Mouse (Mus musculus): Measurements from ENCODE around the gene Csde1.

The Csde1 gene

GRCm38 (mm10) chr3:103056016-103056595, 35.9 kb downstream of the Csde1 start:
- in situ Hi-C loops (cut with MboI; ENCODE audit: low pct_unique_long_range_greater_than_20kb in 1 of 2, low sequenced_read_pairs in 2 of 2, unreplicated experiment in 1 of 2), result loop anchor here in 1 of 2 experiments (10.0 kb wide), 1 partner anchor 109 kb away; no protein-coding TSS in a partner anchor

DNA sequence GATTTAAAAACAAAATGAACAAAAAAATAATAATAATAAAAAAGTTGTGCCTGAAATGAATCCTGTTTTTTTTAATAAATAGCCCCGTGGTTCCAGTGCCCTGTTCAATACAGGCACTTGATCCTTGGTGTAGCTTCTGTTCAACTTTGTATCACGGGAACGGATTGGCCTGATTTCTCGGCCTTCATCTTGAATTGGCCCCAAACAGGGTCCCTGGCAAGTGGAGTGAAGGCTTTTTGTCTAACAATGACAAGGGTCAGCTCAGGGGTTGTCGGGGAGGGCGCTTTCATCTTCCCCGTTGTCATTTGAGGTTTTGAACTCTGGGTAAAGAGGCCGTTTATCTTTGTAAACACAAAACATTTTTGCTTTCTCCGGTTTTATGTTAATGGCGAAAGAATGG, 37.5 kb downstream of the Csde1 start:
- in situ Hi-C loops (cut with MboI; ENCODE audit: low pct_unique_long_range_greater_than_20kb in 1 of 2, low sequenced_read_pairs in 2 of 2, unreplicated experiment in 1 of 2), result loop anchor here in 1 of 2 experiments (10.0 kb wide), 1 partner anchor 107 kb away; no protein-coding TSS in a partner anchor

DNA sequence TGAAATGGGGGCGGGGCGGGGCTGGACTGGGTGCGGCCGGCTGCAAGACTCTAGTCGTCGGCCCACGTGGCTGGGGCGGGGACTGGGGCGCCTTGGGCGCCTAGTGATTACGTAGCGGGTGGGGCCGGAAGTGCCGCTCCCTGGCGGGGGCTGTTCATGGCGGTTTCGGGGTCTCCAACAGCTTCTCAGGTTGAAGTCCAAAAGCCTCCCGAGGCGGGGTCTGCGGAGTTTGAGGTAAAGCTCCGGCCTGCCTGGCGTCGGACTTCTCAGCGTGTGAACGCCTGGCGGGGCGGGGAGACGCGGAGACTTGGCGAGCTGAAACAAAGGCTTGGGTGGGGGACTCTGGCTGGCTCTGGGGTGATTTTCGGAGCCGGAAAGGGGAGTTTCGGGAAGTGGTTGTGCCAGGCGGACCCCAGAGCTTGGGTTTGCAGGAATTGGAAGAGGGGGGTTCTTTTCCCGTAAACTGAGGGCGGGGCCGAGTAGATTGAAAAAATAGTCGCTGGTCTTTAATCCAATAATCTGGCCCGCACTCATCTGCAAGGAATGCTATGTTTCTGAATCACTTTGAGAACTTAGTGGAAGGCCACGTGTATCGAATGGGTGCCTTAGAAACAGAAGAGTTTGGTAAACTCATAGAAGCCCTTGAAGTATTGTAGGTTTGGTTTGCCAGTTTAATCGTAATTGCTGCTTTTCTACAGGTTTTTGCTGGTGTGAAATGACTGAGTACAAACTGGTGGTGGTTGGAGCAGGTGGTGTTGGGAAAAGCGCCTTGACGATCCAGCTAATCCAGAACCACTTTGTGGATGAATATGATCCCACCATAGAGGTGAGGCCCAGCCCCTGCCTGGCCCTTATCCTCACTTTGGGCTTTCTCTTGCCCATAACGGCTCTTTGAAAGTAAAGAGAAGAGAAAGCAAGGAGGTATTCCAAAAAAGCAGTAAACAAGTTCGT, 38.3 kb downstream of the Csde1 start, which contains the start of gene Nras:
Gene Nras, plus strand, starts transcription at position 79 of the 951 bp plus-strand sequence.
- in situ Hi-C loops (cut with MboI; ENCODE audit: low pct_unique_long_range_greater_than_20kb in 1 of 2, low sequenced_read_pairs in 2 of 2, unreplicated experiment in 1 of 2), result loop anchor here in 1 of 2 experiments (10.0 kb wide), 1 partner anchor 106 kb away; no protein-coding TSS in a partner anchor

DNA sequence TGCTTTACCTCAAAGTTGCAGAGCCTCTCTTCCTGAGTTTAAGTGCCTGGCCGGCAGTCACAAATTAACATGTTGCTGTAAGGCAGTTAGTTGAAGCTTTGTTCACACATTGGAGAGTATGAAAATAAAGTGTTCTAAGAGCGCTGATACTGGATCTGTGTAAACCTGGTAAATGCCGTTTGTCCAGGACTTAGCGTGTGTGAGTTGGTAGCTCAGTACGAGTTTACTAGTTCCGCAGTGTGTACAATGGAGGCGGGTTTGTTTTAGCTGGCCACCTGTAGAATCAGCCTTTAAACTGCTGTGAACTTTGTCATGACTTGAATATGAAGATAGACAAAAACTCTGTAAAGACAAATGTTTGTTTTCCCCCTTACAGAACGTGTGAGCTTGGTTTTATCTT, 46.7 kb downstream of the Csde1 start:
- in situ Hi-C loops (cut with MboI; ENCODE audit: low pct_unique_long_range_greater_than_20kb in 1 of 2, low sequenced_read_pairs in 2 of 2, unreplicated experiment in 1 of 2), result no loop called here

- in situ Hi-C loops (cut with MboI; ENCODE audit: low pct_unique_long_range_greater_than_20kb in 1 of 2, low sequenced_read_pairs in 2 of 2, unreplicated experiment in 1 of 2), result no loop called here
Measured at GRCm38 (mm10) chr3:103068971-103069370, 48.7 kb downstream of the Csde1 start.

- in situ Hi-C loops (cut with MboI; ENCODE audit: low pct_unique_long_range_greater_than_20kb in 1 of 2, low sequenced_read_pairs in 2 of 2, unreplicated experiment in 1 of 2), result no loop called here
Measured at GRCm38 (mm10) chr3:103073771-103074170, 53.5 kb downstream of the Csde1 start, which contains the start of gene Ampd1. Ampd1 (plus strand) TSS chr3:103074014.

- in situ Hi-C loops (cut with MboI; ENCODE audit: low pct_unique_long_range_greater_than_20kb in 1 of 2, low sequenced_read_pairs in 2 of 2, unreplicated experiment in 1 of 2), result no loop called here
Measured at GRCm38 (mm10) chr3:103075871-103076270, 55.6 kb downstream of the Csde1 start.

DNA sequence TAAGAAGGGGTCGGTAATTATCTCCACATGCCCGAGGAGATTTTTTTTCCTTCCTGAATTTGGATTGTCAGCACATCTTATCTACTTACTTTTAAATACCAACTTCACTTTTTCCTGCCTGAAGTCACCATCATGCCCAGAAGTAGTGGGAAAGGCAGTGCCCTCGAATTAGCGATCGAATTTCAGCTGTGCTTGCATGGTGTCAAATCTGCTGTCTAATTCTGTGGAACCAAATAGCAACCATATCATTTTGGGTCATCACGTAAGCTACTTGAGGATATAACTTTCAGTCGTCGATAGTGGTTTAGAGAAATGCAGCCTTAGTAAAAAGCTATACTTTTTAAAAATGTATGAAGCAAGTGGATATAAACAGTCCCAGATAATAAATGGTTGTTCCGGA, 56.2 kb downstream of the Csde1 start:
- in situ Hi-C loops (cut with MboI; ENCODE audit: low pct_unique_long_range_greater_than_20kb in 1 of 2, low sequenced_read_pairs in 2 of 2, unreplicated experiment in 1 of 2), result no loop called here

- in situ Hi-C loops (cut with MboI; ENCODE audit: low pct_unique_long_range_greater_than_20kb in 1 of 2, low sequenced_read_pairs in 2 of 2, unreplicated experiment in 1 of 2), result no loop called here
Measured at GRCm38 (mm10) chr3:103079301-103079700, 59.1 kb downstream of the Csde1 start.

DNA sequence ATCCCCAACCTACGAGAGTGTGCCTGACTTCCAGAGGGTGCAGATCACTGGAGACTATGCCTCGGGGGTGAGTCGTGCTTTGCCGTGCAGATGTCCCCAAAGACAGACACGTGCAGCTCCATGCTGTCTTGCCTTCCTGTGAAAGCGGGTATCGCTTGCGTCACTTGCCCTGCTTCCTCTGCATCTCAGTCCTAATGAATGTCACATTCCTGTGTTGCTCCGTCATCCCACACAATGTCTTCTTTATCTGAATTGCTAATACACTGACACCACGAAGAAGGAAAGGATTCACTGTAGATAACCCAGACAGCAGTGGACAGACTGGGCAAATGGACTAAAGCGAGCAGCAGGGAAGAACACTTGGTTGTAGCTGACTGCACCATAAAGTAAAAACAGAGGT, 60.8 kb downstream of the Csde1 start:
- in situ Hi-C loops (cut with MboI; ENCODE audit: low pct_unique_long_range_greater_than_20kb in 1 of 2, low sequenced_read_pairs in 2 of 2, unreplicated experiment in 1 of 2), result no loop called here

DNA sequence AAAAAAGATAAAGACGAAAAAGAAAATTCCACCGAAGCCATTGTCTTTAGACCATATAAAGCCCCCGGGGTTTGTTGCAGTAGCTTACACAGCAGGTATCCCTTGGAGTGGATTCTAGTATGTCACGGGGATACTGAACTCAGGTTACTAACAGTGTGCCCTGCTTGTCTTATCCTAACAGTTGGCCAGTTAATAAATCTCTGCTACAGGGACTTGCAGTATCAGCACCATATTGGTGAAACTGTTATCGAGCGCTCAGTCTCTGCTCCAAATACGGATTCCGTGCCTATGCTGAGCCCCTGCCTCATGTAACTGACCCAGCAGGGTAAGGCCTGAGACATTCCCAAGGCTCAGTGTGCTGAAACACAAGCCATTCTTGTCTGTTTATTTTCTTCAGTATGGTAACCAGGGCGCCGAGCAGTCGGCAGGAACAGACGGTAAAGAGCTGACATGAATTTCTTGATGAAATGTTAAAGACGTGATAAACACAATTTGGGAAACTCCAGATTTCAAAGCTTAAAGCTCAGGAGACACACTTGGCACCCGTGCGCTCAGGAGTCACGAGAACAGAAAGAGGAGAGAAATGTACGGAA, 61.7 kb downstream of the Csde1 start:
- in situ Hi-C loops (cut with MboI; ENCODE audit: low pct_unique_long_range_greater_than_20kb in 1 of 2, low sequenced_read_pairs in 2 of 2, unreplicated experiment in 1 of 2), result no loop called here

DNA sequence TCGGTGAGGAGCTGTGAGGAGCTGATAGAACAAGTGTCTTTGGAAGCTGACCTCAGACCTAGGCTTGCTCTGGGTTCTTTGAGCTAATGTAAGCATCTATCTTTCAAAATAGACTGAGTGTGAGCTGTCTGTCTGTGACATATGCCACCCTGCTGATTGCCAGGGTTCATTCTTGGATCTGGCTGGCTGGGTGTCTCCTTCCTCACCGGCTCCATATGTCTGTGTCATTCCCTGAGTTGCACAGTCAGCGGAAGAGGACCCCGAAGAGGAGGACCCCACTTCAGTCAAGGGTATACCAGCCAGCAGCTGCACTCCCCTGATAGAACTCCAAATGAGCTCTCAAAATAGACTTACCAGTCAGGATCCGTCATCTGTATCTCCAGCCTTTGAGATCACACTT, 62.5 kb downstream of the Csde1 start:
- in situ Hi-C loops (cut with MboI; ENCODE audit: low pct_unique_long_range_greater_than_20kb in 1 of 2, low sequenced_read_pairs in 2 of 2, unreplicated experiment in 1 of 2), result no loop called here

DNA sequence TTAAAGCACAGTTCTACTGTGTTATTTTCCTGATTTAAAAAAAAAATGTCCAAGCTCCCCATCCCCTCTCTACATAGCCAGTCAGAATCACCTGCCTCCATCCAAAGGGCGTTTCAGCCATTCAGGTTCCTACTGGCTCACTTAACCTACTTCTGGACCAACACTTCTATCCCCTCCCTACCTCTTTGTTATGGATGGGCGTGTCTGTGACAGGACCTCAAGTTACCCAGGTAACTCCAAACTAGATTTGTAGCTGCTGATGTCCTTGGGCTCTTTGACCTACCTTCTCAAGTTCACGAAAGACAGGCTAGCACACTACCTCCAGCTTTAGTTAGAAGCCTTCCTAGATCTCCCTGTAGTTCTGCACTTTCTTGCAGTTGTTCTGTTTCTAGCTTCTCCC, 65.8 kb downstream of the Csde1 start:
- in situ Hi-C loops (cut with MboI; ENCODE audit: low pct_unique_long_range_greater_than_20kb in 1 of 2, low sequenced_read_pairs in 2 of 2, unreplicated experiment in 1 of 2), result no loop called here

DNA sequence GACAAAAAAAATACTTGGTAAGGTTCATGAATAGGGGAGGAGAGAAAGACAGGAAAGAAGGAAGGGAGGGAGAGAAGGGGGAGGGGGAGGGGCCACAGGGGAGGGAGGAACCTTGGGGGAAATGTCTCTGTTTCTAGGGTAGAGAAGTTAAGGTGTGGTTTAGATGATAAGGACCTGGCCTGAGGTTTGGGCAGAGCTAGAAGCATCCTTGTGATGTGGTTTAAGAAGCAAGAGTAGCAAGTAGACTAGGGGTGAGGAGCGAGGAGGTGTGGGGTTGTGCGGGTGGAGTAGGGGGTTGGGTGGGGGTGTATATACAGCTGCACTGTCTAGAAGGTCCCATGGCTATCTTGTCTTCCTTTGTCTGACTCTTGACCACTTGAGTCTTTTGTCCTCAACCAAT, 71.5 kb downstream of the Csde1 start:
- in situ Hi-C loops (cut with MboI; ENCODE audit: low pct_unique_long_range_greater_than_20kb in 1 of 2, low sequenced_read_pairs in 2 of 2, unreplicated experiment in 1 of 2), result no loop called here

GRCm38 (mm10) chr3:103098662-103099061, 78.4 kb downstream of the Csde1 start:
- in situ Hi-C loops (cut with MboI; ENCODE audit: low pct_unique_long_range_greater_than_20kb in 1 of 2, low sequenced_read_pairs in 2 of 2, unreplicated experiment in 1 of 2), result no loop called here

- in situ Hi-C loops (cut with MboI; ENCODE audit: low pct_unique_long_range_greater_than_20kb in 1 of 2, low sequenced_read_pairs in 2 of 2, unreplicated experiment in 1 of 2), result no loop called here
Measured at GRCm38 (mm10) chr3:103099667-103100066, 79.4 kb downstream of the Csde1 start.

DNA sequence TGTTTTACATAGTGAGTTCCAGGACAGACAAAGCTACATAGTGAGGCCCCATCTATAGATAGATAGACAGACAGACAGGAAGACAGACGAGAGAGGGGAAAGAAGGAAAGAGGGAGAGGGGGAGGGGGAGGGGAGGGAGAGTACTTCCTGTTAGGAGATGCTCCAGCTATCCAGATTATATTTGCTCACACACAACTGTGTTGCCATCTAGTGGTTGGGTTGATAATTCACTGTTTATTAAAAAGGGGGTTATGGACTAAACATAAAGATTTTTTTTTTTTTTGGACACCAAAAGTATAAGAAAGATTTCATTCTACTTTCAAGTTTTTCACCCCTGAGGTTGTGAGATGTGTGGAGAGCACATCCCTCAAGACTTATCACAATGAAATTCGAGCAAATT, 80.5 kb downstream of the Csde1 start:
- in situ Hi-C loops (cut with MboI; ENCODE audit: low pct_unique_long_range_greater_than_20kb in 1 of 2, low sequenced_read_pairs in 2 of 2, unreplicated experiment in 1 of 2), result no loop called here

DNA sequence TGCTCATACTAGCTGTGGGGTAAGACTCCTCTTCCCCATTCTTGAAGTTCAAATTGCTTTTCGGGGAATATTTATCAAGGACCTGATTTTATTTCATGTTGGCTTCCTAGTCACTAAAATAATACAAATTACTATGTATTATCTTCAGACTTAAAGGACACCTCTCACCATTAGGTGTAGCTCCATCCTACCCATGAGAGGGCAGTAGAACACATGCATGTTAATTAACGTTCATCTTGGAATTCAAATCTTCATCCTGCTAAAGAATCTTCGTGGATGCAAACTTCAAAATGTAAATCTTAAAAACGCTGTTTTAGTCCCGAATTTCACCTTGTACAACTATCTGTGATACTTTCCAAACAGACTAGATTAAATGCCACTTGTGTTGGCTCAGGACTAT, 81.0 kb downstream of the Csde1 start:
- in situ Hi-C loops (cut with MboI; ENCODE audit: low pct_unique_long_range_greater_than_20kb in 1 of 2, low sequenced_read_pairs in 2 of 2, unreplicated experiment in 1 of 2), result no loop called here

- in situ Hi-C loops (cut with MboI; ENCODE audit: low pct_unique_long_range_greater_than_20kb in 1 of 2, low sequenced_read_pairs in 2 of 2, unreplicated experiment in 1 of 2), result no loop called here
Measured at GRCm38 (mm10) chr3:103101909-103102308, 81.7 kb downstream of the Csde1 start.
